Mouse (Mus musculus) limb, embryonic 11.5 days (tissue): ENCODE results near the gene Uhrf1. TPM values are rescaled to one million over a fixed set of nuclear protein-coding genes. Genes with fewer than 3 reads are reported as not detected.
A peak's percentile ranks its signal among the peaks of the same experiment; 100 is the strongest.

Experiments
- ATAC-seq: fragments of 200-750 bp; cut with Nextera tagmentation; 2 replicates; pipeline ENCODE4 v1.8.0; 2017; ENCODE audit warnings: low read depth; ENCODE audit not compliant: insufficient number of reproducible peaks, low FRiP score, low TSS enrichment
- DNase-seq: peaks from one replicate; pipeline ENCODE4 v3.0.0-alpha.2; 2015; ENCODE audit warnings: low spot score
- H3K27ac ChIP-seq: fragments of 300-500 bp; sonication (generic); replicated peaks from 2 replicates; pipeline ENCODE4 v1.5.1; 2014; ENCODE audit warnings: low read depth, mild to moderate bottlenecking, low read length
- H3K27me3 ChIP-seq: fragments of 300-500 bp; sonication (generic); 2 replicates; pipeline ENCODE4 v1.6.1; 2014; ENCODE audit warnings: mild to moderate bottlenecking, low read length, mixed read lengths; ENCODE audit not compliant: control insufficient read depth, insufficient read depth
- H3K36me3 ChIP-seq: fragments of 300-500 bp; sonication (generic); 2 replicates; pipeline ENCODE4 v1.6.1; 2014; ENCODE audit warnings: mild to moderate bottlenecking, low read length, moderate library complexity, mixed read lengths; ENCODE audit not compliant: control insufficient read depth, insufficient read depth
- H3K4me1 ChIP-seq: fragments of 300-500 bp; sonication (generic); 2 replicates; pipeline ENCODE4 v1.6.1; 2014; ENCODE audit warnings: low read length, mixed read lengths; ENCODE audit not compliant: control insufficient read depth, insufficient read depth
- H3K4me2 ChIP-seq: fragments of 300-500 bp; sonication (generic); 2 replicates; pipeline ENCODE4 v1.6.1; 2014; ENCODE audit warnings: low read depth, mild to moderate bottlenecking, moderate library complexity; ENCODE audit not compliant: severe bottlenecking
- H3K4me3 ChIP-seq: fragments of 300-500 bp; sonication (generic); 2 replicates; pipeline ENCODE4 v1.5.1; 2014; ENCODE audit warnings: low read depth, low read length
- H3K9ac ChIP-seq: fragments of 300-500 bp; sonication (generic); 2 replicates; pipeline ENCODE4 v1.6.1; 2014; ENCODE audit warnings: mild to moderate bottlenecking, low read length
- H3K9me3 ChIP-seq: fragments of 300-500 bp; sonication (generic); 2 replicates; pipeline ENCODE4 v1.6.1; 2016; ENCODE audit warnings: low read length; ENCODE audit not compliant: control insufficient read depth
- WGBS: fragments of 180-500 bp; shearing (Covaris S2); extraction: QIAGEN DNeasy Blood & Tissue Kit; methylation state at CpG from one replicate; pipeline ENCODE4 v1.1.7; 2014; 5-methylcytosine and 5-hydroxymethylcytosine counted together
- polyA plus RNA-seq: library from polyadenylated mRNA; unstranded; fragments of >200 nt; fragmentation: Nextera tagmentation; extraction: Ambion mirVana; gene quantifications from 2 replicates; pipeline ENCODE4 v1.2.1, GENCODE M21; 2014

Uhrf1 gene
- polyA plus RNA-seq, 1 experiment from 2014 or later: 153 TPM

DNA sequence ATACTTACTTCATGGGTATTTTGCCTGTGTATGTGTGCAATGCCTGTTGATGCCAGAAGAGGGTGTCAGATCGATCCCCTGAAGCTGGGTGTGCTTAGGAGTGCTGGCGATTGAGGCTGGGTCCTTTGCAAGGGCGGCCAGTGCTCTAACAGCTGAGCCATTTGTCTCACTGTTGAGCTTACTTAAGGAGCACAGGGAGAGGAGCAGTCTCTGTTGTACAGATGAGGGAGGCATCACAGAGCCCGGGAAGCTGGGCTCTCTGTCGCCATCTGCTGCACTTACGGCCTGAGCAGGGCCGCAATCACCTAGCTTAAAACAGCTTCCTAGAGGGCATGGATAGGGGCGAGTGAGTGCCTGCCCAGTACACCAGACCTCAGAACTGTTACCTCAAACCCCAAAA, 29.9 kb downstream of the Uhrf1 start:
- Histone ChIP-seq H3K4me1 (peaks cover 3% of the 10 kb centered on the region), H3K4me2 (no peak overlapping the region), H3K9ac (no peak overlapping the region), H3K27me3 (no peaks in the 10 kb centered on the region), H3K4me3 (no peak overlapping the region), H3K36me3 (no peaks in the 10 kb centered on the region), H3K27ac (no peak overlapping the region), H3K9me3 (no peaks in the 10 kb centered on the region)
- DNase-seq (peak; percentile 29), ATAC-seq (no peak)
- 37% methylated on average over 8 of the region's 8 CpGs for WGBS

DNA sequence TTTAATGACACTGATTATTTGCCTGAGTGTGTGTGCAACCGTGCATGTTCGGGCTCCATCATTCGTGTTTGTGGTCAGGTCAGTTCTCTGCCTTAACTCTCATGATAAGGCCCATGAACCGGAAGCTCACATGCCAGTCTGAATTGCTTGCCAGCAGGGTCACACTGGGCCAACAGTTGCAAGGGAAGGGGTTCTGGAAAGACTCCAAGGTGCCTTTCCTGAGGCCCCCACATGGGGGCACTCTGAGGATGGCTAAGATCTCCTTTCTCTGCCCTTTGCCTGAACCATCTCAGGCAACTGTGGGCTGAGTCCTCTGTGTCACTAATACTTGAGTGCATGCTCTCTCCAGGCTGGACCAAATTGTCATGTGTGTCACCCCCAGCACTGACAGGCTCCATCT, 34.1 kb downstream of the Uhrf1 start:
- H3K4me1 ChIP-seq: no peaks in the 10 kb centered on the region

DNA sequence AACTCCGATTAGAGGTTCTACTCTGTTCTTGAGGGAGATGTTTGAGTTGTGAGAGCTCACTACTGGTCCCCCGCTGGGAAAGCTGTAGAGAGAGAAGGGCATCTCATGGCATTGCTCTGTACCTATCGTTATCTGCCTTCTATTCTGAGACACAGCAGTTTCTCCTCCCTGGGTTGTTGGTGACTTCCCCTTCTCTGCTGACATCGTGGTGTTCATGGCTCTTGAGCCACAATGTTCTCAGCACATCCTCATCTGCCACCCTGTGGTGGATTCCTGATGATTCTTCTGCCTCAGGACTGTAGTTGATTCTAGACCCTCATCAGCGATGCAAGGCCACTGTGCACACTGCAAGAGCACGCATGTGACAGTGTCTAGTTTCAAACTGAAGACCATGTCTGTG, 34.7 kb downstream of the Uhrf1 start:
- no peaks in the 10 kb centered on the region for H3K27me3 ChIP-seq
- H3K36me3 ChIP-seq: no peaks in the 10 kb centered on the region
- ATAC-seq (no peak), DNase-seq (no peak)
- no peaks in the 10 kb centered on the region for H3K4me1 ChIP-seq
- H3K27ac ChIP-seq: no peak overlapping the region
- H3K4me2 ChIP-seq: no peak overlapping the region
- no peak overlapping the region for H3K9ac ChIP-seq
- 91% methylated on average over 6 of the region's 6 CpGs for WGBS
- no peak overlapping the region for H3K4me3 ChIP-seq
- no peaks in the 10 kb centered on the region for H3K9me3 ChIP-seq

More for the DNA sequence above, 34.1 kb downstream of the Uhrf1 start:
- no peaks in the 10 kb centered on the region for H3K27me3 ChIP-seq
- no peak for ATAC-seq
- H3K9ac ChIP-seq: no peak overlapping the region
- H3K4me3 ChIP-seq: no peak overlapping the region
- H3K9me3 ChIP-seq: no peaks in the 10 kb centered on the region
- H3K4me2 ChIP-seq: no peak overlapping the region
- 75% methylated on average over 4 of the region's 4 CpGs for WGBS
- no peaks in the 10 kb centered on the region for H3K36me3 ChIP-seq
- DNase-seq: peak; percentile 57
- no peak overlapping the region for H3K27ac ChIP-seq

DNA sequence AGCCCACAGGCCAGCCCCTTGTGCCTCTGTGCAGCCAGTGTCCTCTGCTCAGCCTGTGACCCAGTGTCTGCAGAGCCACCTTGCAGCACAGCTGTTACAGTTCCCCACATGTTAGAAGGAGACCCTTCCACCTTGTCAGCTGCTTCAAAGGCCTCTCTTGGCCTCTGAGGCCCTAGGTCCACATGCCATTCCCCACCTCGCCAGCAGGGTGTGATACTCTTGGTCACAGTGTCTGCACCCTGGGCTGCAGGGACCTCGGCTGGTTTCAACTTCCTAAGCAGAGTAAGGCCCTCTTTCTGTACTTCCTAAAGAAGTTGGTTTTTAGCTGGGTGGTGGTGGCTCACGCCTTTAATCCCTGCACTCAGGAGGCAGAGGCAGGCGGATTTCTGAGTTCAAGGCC, 35.8 kb downstream of the Uhrf1 start:
- H3K9me3 ChIP-seq: no peaks in the 10 kb centered on the region
- no peaks in the 10 kb centered on the region for H3K27me3 ChIP-seq
- peak; percentile 55 for DNase-seq
- no peak overlapping the region for H3K4me3 ChIP-seq
- no peak overlapping the region for H3K4me2 ChIP-seq
- H3K9ac ChIP-seq: no peak overlapping the region
- WGBS: 48% methylated on average over 4 of the region's 4 CpGs
- no peak overlapping the region for H3K27ac ChIP-seq
- no peaks in the 10 kb centered on the region for H3K36me3 ChIP-seq
- H3K4me1 ChIP-seq: no peaks in the 10 kb centered on the region
- ATAC-seq: no peak

DNA sequence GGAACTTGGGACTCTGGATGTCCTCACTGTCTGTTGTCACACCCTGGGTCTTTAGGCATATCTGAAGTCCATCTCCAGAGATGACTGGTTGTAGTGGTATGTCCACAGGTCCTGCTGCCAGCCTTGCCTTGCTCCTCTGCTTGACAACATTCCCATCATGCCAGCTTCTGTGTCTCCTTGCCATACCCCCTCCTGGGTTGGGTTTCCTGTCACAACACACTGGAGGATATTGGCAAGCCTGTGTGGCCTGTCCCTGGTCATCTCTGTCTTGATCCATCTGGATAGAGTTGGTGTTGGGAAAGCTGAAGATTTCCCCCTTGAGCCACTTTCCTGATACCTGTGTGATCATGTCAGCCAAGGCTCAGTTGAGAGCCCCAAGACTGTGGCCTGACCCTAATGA, 37.6 kb downstream of the Uhrf1 start:
- no peak overlapping the region for H3K9ac ChIP-seq
- H3K4me1 ChIP-seq: no peaks in the 10 kb centered on the region
- no peak overlapping the region for H3K27ac ChIP-seq
- H3K4me2 ChIP-seq: no peak overlapping the region
- ATAC-seq (no peak), DNase-seq (no peak)
- no peaks in the 10 kb centered on the region for H3K9me3 ChIP-seq
- no peaks in the 10 kb centered on the region for H3K27me3 ChIP-seq
- H3K4me3 ChIP-seq: no peak overlapping the region
- H3K36me3 ChIP-seq: no peaks in the 10 kb centered on the region

DNA sequence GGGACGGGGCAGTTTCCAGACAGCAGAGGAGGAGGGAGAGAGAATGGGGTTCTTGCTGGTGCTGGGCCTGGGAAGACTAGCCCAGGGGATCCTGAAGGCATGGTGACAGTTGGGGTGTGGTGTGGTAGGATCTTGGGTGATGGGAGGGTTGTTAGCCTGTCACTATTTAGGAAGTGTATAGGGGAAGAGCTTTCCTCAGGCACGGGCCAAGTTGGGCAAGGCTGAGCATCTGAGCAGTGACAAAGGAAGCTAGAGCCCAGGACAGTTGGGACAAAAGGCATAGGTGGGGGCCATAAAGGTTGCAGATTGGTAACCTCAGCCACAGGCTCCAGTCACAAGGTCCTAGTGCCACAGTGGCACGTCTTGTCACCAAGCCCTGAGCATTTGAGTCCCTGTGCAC, 40.3 kb downstream of the Uhrf1 start:
- Histone ChIP-seq H3K27me3 (no peaks in the 10 kb centered on the region), H3K36me3 (no peaks in the 10 kb centered on the region), H3K27ac (no peak overlapping the region), H3K9me3 (no peaks in the 10 kb centered on the region), H3K4me2 (no peak overlapping the region), H3K4me3 (no peak overlapping the region), H3K4me1 (no peaks in the 10 kb centered on the region), H3K9ac (no peak overlapping the region)
- no peak for DNase-seq
- 77% methylated on average over 3 of the region's 3 CpGs for WGBS
- no peak for ATAC-seq

DNA sequence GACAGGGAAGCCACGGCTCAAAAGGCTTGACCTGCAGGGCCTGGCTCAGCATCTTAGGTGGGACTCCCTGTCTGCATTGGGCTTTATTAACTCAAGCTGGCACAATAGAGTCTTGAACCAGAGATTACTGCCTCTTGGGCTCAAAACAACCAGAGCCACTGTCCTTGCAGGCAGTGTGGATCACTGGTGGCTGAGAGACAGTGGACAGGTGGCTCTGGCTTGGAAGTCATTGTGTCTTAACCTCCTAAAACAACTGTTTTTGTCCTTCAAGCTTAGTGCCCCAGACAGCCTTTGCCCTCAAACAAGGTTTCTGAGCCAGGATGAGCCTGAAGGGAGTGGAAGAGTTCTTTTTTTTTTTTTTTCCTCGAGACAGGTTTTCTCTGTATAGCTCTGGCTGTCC, 42.2 kb downstream of the Uhrf1 start:
- Histone ChIP-seq H3K27ac (no peak overlapping the region), H3K9me3 (no peaks in the 10 kb centered on the region), H3K4me1 (no peaks in the 10 kb centered on the region), H3K9ac (no peak overlapping the region), H3K4me2 (no peak overlapping the region), H3K36me3 (no peaks in the 10 kb centered on the region), H3K27me3 (no peaks in the 10 kb centered on the region), H3K4me3 (no peak overlapping the region)
- DNase-seq: no peak
- WGBS: 84% methylated on average over 2 of the region's 2 CpGs
- no peak for ATAC-seq

DNA sequence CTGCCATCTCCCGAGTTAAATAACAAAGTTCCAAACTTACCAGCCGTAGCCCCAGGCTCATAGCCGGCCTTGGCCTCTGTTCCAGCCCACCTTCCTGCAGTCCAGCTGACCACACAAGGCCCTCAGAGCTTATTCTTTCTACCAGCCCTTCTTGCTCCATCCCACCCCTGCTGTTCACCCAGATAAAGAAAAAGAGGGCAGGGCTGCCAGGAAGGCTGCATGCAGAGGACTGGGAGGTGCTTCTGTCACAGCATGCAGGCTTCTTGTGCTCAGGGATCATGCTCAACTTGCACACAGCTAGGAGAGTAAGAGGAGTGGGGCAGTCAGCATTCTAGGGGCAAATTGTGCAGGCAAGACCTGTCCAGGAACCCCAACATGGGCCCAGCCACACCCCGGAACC, 45.0 kb downstream of the Uhrf1 start:
- ATAC-seq (no peak), DNase-seq (no peak)
- Histone ChIP-seq H3K27me3 (no peaks in the 10 kb centered on the region), H3K4me2 (no peak overlapping the region), H3K9me3 (no peaks in the 10 kb centered on the region), H3K36me3 (no peaks in the 10 kb centered on the region), H3K4me3 (no peak overlapping the region), H3K27ac (no peak overlapping the region), H3K4me1 (no peaks in the 10 kb centered on the region), H3K9ac (no peak overlapping the region)
- WGBS: 83% methylated on average over 4 of the region's 4 CpGs

DNA sequence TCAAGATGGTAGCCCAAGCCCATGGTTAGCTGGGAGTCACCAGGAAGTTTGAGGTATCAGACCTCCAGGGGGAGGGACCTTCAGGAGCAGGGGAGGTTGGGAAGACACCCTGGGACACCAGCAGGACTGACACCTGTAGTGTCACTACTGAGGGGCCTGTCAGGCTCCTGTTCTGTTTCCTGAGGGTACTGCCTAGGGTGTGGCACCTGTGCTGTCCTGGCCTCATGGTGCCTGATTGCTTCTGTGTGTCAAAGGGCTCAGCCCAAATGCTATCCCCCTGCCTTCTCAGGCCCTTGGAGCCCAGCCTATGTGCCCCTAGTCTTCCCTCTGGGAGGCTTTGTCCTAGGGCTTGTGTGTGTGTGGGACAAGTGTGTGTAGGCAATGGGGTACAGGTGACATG, 45.5 kb downstream of the Uhrf1 start:
- no peak overlapping the region for H3K4me2 ChIP-seq
- no peak overlapping the region for H3K4me3 ChIP-seq
- no peaks in the 10 kb centered on the region for H3K9me3 ChIP-seq
- no peak overlapping the region for H3K27ac ChIP-seq
- H3K9ac ChIP-seq: no peak overlapping the region
- no peaks in the 10 kb centered on the region for H3K4me1 ChIP-seq
- no peak for ATAC-seq
- no peak for DNase-seq
- H3K27me3 ChIP-seq: no peaks in the 10 kb centered on the region
- H3K36me3 ChIP-seq: peaks cover 2% of the 10 kb centered on the region; the same call in 1 of the 2 replicates
